Mouse (Mus musculus) stomach, postnatal 0 days (tissue): Measurements from ENCODE around the gene Aif1.

Experiments used
- CTCF ChIP-seq: IDR thresholded peaks from 2 replicates; pipeline ENCODE4 v1.5.1; 2016; ENCODE audit warnings: antibody characterized with exemption, low read depth, mild to moderate bottlenecking, moderate library complexity
- EP300 ChIP-seq: optimal IDR thresholded peaks from 2 replicates; pipeline ENCODE3; 2016; ENCODE audit warnings: antibody characterized with exemption

- TF ChIP-seq CTCF (no peak), EP300 (no peak)
Measured at GRCm38 (mm10) chr17:35198946-35199345, 23.1 kb upstream of the Aif1 start.
